Mouse (Mus musculus): Measurements from ENCODE around the gene Nup88.

- no peak for TF ChIP-seq POLR2A (IDR thresholded peaks at IDR 0.05; ENCODE audit: borderline replicate concordance, extremely low read depth, insufficient read depth, insufficient read length, poor library complexity, severe bottlenecking)
- TF ChIP-seq CTCF (IDR thresholded peaks at IDR 0.05; ENCODE audit: borderline replicate concordance, extremely low read depth, insufficient read depth, insufficient read length), result no peak
Observed at GRCm38 (mm10) chr11:70944935-70945817, 24.6 kb downstream of the Nup88 start.
